Mouse (Mus musculus) ES-Bruce4 (cell line): Measurements from ENCODE around the gene Ccdc40.

Experiments
- CTCF ChIP-seq: IDR thresholded peaks from one replicate; pipeline ENCODE4 v1.8.1; 2011; ENCODE audit warnings: low read depth, low read length
- POLR2A ChIP-seq: IDR thresholded peaks from one replicate; pipeline ENCODE4 v1.8.1; 2011; ENCODE audit warnings: low read length; ENCODE audit not compliant: insufficient read depth

DNA sequence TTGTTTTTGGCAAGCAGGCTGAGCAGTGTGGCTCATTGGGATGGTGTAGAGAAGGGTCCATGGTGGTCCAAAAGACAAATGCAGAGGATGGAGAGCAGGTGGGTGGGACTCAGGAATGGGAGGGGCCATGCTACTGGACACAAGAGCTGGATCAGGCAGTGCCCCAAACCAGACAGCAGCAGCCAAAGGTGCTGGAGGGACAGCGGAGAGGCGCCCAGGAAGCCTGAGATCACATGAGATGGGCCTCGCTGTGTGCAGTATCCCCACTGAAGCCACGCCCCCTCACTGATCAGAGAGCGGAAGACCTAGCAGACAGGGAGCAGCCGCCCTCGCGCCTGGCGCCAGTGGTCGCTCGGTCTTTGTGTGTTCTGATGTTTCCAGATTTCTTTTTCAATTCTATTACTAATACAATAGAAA is 9.9 kb downstream of the Ccdc40 start:
- TF ChIP-seq CTCF (no peak), POLR2A (peak; percentile 65)
